Mouse (Mus musculus): ENCODE measurements around the gene 1700025G04Rik. TPM values are rescaled to one million over a fixed set of nuclear protein-coding genes. Genes with fewer than 3 reads are reported as not detected.

1700025G04Rik gene
- polyA plus RNA-seq, 1 experiment from 2014 or later = 25.8 TPM

GRCm38 (mm10) chr1:152053112-152053511 is 36.8 kb downstream of the 1700025G04Rik start:
- no peak for ATAC-seq
- Histone ChIP-seq H3K4me3 (ENCODE audit: low read depth, low read length) (no peak overlapping the region), H3K4me2 (replicated peaks; ENCODE audit: low read depth) (no peak overlapping the region), H3K9me3 (ENCODE audit: control insufficient read depth) (no peaks in the 10 kb centered on the region), H3K36me3 (ENCODE audit: control insufficient read depth, insufficient read depth) (peaks cover 5% of the 10 kb centered on the region; the same call in 1 of the 2 replicates), H3K27ac (ENCODE audit: low read depth, low read length) (no peak overlapping the region), H3K9ac (ENCODE audit: low read depth, low read length) (no peak overlapping the region), H3K4me1 (replicated peaks; ENCODE audit: control insufficient read depth, insufficient read depth, low read length) (0 out of 2 replicates have a peak, but pooled peaks cover 2% of the 10 kb centered on the region), H3K27me3 (replicated peaks; ENCODE audit: control insufficient read depth, insufficient read depth, low read length) (no peaks in the 10 kb centered on the region)
- 78% methylated on average over 5 of the region's 5 CpGs for WGBS
- no peak for TF ChIP-seq CTCF (IDR thresholded peaks at IDR 0.05; ENCODE audit: low read depth)

- H3K27ac ChIP-seq (ENCODE audit: low read depth, low read length) = no peak overlapping the region; the same call in 1 of the 2 replicates
- H3K27me3 ChIP-seq (replicated peaks; ENCODE audit: control insufficient read depth, insufficient read depth, low read length) = no peaks in the 10 kb centered on the region
- no peak overlapping the region for H3K9ac ChIP-seq (ENCODE audit: low read depth, low read length)
- no peak overlapping the region for H3K4me3 ChIP-seq (ENCODE audit: low read depth, low read length)
- WGBS = 36% methylated on average over 9 of the region's 9 CpGs
- ATAC-seq = no peak
- H3K9me3 ChIP-seq (ENCODE audit: control insufficient read depth) = no peaks in the 10 kb centered on the region
- no peak overlapping the region for H3K4me2 ChIP-seq (replicated peaks; ENCODE audit: low read depth)
- H3K4me1 ChIP-seq (replicated peaks; ENCODE audit: control insufficient read depth, insufficient read depth, low read length) = 0 out of 2 replicates have a peak, but pooled peaks cover 2% of the 10 kb centered on the region
- peaks cover 5% of the 10 kb centered on the region; the same call in 1 of the 2 replicates for H3K36me3 ChIP-seq (ENCODE audit: control insufficient read depth, insufficient read depth)
- no peak for TF ChIP-seq CTCF (IDR thresholded peaks at IDR 0.05; ENCODE audit: low read depth)
Measured at GRCm38 (mm10) chr1:152051858-152052257, 38.1 kb downstream of the 1700025G04Rik start.

- no peak for ATAC-seq
- H3K36me3 ChIP-seq (ENCODE audit: control insufficient read depth, insufficient read depth) = no peaks in the 10 kb centered on the region
- H3K9ac ChIP-seq (ENCODE audit: low read depth, low read length) = no peak overlapping the region
- H3K4me2 ChIP-seq (replicated peaks; ENCODE audit: low read depth) = no peak overlapping the region
- H3K27ac ChIP-seq (ENCODE audit: low read depth, low read length) = no peak overlapping the region; the same call in 1 of the 2 replicates
- H3K27me3 ChIP-seq (replicated peaks; ENCODE audit: control insufficient read depth, insufficient read depth, low read length) = no peaks in the 10 kb centered on the region
- 0 out of 2 replicates have a peak, but pooled peaks cover 2% of the 10 kb centered on the region for H3K4me1 ChIP-seq (replicated peaks; ENCODE audit: control insufficient read depth, insufficient read depth, low read length)
- no peak overlapping the region for H3K4me3 ChIP-seq (ENCODE audit: low read depth, low read length)
- H3K9me3 ChIP-seq (ENCODE audit: control insufficient read depth) = no peaks in the 10 kb centered on the region
- WGBS = 90% methylated on average over 7 of the region's 7 CpGs
- TF ChIP-seq CTCF (IDR thresholded peaks at IDR 0.05; ENCODE audit: low read depth) = no peak
Measured at GRCm38 (mm10) chr1:152050037-152050436, 39.9 kb downstream of the 1700025G04Rik start.

- Histone ChIP-seq H3K9me3 (ENCODE audit: control insufficient read depth) (no peaks in the 10 kb centered on the region), H3K4me3 (ENCODE audit: low read depth, low read length) (no peak overlapping the region), H3K27me3 (replicated peaks; ENCODE audit: control insufficient read depth, insufficient read depth, low read length) (no peaks in the 10 kb centered on the region), H3K9ac (ENCODE audit: low read depth, low read length) (no peak overlapping the region), H3K4me1 (replicated peaks; ENCODE audit: control insufficient read depth, insufficient read depth, low read length) (0 out of 2 replicates have a peak, but pooled peaks cover 2% of the 10 kb centered on the region), H3K4me2 (replicated peaks; ENCODE audit: low read depth) (no peak overlapping the region), H3K36me3 (ENCODE audit: control insufficient read depth, insufficient read depth) (no peaks in the 10 kb centered on the region), H3K27ac (ENCODE audit: low read depth, low read length) (no peak overlapping the region)
- no peak for TF ChIP-seq CTCF (IDR thresholded peaks at IDR 0.05; ENCODE audit: low read depth)
- WGBS = 43% methylated on average over 4 of the region's 4 CpGs
- ATAC-seq = no peak
Measured at GRCm38 (mm10) chr1:152048291-152048690, 41.6 kb downstream of the 1700025G04Rik start.

DNA sequence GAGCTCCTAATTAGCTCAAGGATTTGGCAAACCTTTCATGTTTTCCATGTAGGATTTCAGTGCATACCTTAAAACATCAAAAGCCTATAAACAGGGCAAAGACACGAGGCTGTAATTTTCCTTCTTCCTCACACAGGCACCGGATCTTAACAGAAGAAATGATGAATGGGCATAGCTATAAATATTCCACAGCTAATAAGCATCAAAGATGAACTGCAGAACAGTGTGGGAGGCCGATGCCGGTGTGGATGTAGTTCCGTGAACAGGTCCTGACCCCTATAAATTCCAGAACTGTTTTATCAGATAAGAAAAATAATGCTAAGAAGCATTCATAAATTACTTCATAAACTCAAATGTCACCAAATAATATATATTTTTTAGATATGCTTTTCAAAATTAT is 42.5 kb downstream of the 1700025G04Rik start:
- no peak overlapping the region for H3K9ac ChIP-seq (ENCODE audit: low read depth, low read length)
- TF ChIP-seq CTCF (IDR thresholded peaks at IDR 0.05; ENCODE audit: low read depth) = no peak
- WGBS = 40% methylated on average over 5 of the region's 5 CpGs
- H3K9me3 ChIP-seq (ENCODE audit: control insufficient read depth) = no peaks in the 10 kb centered on the region
- H3K4me1 ChIP-seq (replicated peaks; ENCODE audit: control insufficient read depth, insufficient read depth, low read length) = 0 out of 2 replicates have a peak, but pooled peaks cover 2% of the 10 kb centered on the region
- H3K36me3 ChIP-seq (ENCODE audit: control insufficient read depth, insufficient read depth) = no peaks in the 10 kb centered on the region
- H3K4me3 ChIP-seq (ENCODE audit: low read depth, low read length) = no peak overlapping the region
- ATAC-seq = no peak
- no peaks in the 10 kb centered on the region for H3K27me3 ChIP-seq (replicated peaks; ENCODE audit: control insufficient read depth, insufficient read depth, low read length)
- no peak overlapping the region for H3K27ac ChIP-seq (ENCODE audit: low read depth, low read length)
- H3K4me2 ChIP-seq (replicated peaks; ENCODE audit: low read depth) = no peak overlapping the region

DNA sequence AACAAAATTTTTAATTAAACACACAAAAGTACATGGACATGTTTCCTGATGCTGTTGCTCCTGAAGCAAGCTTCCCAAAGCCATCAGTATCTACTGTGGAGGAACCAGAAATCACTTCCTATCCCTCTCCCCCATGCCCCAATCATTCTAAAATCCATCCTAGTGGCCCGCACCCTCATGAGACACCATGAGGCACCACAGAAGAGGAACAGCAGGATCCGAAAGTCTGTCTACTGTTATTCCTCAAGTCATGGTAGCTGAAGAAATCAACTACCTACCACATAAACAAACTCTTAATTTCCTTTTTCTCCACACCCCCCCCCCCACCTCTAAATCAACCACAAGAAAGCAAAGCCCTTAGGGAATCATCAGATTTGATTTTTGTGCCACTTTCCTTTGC is 46.5 kb downstream of the 1700025G04Rik start:
- H3K36me3 ChIP-seq (ENCODE audit: control insufficient read depth, insufficient read depth) = no peaks in the 10 kb centered on the region
- ATAC-seq = no peak
- H3K27ac ChIP-seq (ENCODE audit: low read depth, low read length) = no peak overlapping the region
- no peak for TF ChIP-seq CTCF (IDR thresholded peaks at IDR 0.05; ENCODE audit: low read depth)
- no peak overlapping the region for H3K9ac ChIP-seq (ENCODE audit: low read depth, low read length)
- 89% methylated on average over 2 of the region's 2 CpGs for WGBS
- no peak overlapping the region for H3K4me3 ChIP-seq (ENCODE audit: low read depth, low read length)
- peaks cover 15% of the 10 kb centered on the region; the same call in 1 of the 2 replicates for H3K4me1 ChIP-seq (replicated peaks; ENCODE audit: control insufficient read depth, insufficient read depth, low read length)
- no peak overlapping the region for H3K4me2 ChIP-seq (replicated peaks; ENCODE audit: low read depth)
- H3K27me3 ChIP-seq (replicated peaks; ENCODE audit: control insufficient read depth, insufficient read depth, low read length) = no peaks in the 10 kb centered on the region
- H3K9me3 ChIP-seq (ENCODE audit: control insufficient read depth) = no peaks in the 10 kb centered on the region
